Mouse (Mus musculus) embryonic stem cell, embryonic (primary cell): ENCODE results near the gene Dctn1.

ENCODE experiments used
- CTCF ChIA-PET, 4 experiments: fragments of 300-600 bp in 2 of 4; fragments of 350-600 bp in 2 of 4; sonication (Branson Sonifier 250); formaldehyde crosslinking; loops; one replicate each; lab custom pipeline; 2022; ENCODE audit warnings: inconsistent platforms in 2 of 4; lab: Charles Lee
- POLR2A ChIA-PET, 4 experiments: fragments of 300-600 bp in 2 of 4; fragments of 350-600 bp in 2 of 4; sonication (Branson Sonifier 250); formaldehyde crosslinking; loops; one replicate each; lab custom pipeline; 2022; ENCODE audit warnings: antibody characterized with exemption in 4 of 4, inconsistent platforms in 1 of 4; lab: Charles Lee

Dctn1 gene

DNA sequence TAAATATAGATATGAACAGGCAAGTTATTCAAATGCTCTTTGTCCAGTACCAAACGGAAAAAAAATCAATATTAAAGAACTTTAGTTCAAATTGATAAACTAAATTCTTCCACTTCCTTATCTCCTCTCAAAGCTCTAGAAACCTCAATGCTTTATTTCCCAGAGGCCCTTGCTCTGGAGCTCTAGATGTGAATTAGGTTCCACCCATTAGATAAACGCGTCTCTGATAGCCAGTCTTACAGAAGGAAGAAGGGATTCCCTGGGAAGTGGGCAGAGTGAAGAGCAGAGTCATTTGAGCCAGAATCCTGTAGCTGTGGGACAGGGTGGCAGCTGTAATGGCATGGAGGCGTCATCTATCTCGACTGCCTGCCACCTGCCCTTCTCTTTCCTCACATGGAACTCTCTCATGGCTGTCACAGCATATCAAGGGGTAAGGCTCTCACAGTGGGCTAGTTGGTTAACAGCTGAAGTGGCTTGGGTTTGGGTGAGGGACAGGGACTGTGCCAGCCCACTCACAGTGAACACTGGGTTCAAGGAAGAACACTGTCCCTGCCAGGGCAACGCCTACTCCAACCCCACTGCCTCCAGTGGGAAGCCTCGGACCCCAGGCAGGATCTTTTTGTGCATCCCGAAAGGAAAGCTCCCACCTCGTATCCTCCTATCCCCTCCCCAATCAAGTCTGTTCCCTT is 41.8 kb downstream of the Dctn1 start:
- CTCF ChIA-PET, result interaction anchor here in 1 of 4 experiments (1.3 kb wide), 1 partner anchor 69 kb away, joined by 3 read pairs; no protein-coding TSS in a partner anchor
- POLR2A ChIA-PET, result interaction anchor here in 2 of 4 experiments (0.6 to 1.6 kb wide), 3 partner anchors 15 to 61 kb away, joined by 3 to 4 read pairs (median 3); no protein-coding TSS in a partner anchor

DNA sequence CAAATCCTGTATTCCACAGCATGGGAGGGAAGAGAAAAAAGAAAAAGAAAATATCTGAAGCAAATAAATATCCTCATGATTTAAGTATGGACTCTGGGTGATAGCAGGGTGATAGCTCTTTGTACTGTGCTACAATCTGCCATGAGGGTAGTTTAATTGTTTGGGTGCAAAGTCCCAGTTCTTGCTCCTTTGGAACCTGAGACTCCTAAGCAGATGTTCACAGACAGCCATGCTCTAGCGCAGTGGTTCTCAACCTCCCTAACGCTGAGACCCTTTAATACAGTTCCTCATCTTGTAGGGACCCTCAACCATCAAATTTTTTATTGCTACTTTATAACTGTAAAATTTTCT is 42.3 kb downstream of the Dctn1 start:
- POLR2A ChIA-PET, result interaction anchor here in 2 of 4 experiments (0.6 to 1.6 kb wide), 3 partner anchors 16 to 60 kb away, joined by 3 to 4 read pairs (median 3); no protein-coding TSS in a partner anchor
- CTCF ChIA-PET, result no interaction called here

DNA sequence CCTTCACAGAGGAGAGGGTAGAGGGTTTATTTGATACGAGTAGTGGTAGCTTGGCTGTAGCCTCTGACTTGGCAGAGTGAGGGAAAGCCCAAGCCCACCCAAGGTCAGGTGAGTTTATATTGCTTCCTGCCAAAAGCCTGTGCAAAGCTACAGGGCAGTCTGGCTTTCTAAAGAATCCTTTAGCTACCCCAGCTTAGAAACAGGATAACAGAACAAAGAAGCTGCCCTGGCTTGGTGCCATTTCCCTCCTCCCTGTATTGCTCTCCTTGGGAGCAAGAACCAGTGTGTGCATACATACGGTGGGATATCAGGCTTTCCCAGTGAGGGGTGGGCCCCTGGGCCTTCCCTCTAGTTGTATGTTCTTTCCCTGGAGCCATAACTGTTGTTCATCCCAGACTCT is 44.8 kb downstream of the Dctn1 start:
- ChIA-PET POLR2A (interaction anchor here in 1 of 4 experiments (1.2 kb wide), 1 partner anchor 55 kb away, joined by 3 read pairs; no protein-coding TSS in a partner anchor), CTCF (no interaction called here)

DNA sequence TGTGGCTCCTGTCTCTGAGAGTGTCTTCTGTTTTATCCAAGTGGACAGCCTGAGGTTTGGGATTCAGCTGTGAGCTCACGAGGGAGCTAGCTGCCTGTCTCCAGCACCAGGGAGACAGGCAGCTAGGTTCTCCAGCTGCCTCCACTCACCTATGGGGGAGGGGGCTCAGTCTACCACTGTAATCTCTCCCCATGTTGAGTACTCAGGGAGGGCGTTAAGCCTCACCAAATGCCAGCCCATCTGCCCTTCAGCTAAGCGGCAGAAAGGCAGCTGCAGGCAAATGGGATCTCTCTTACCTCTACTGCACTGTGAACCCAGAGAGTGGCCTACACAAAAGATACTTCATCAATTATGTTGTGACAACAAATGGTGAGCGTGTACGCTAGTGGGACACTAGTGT is 45.8 kb downstream of the Dctn1 start:
- POLR2A ChIA-PET, result interaction anchor here in 1 of 4 experiments (0.7 to 1.5 kb wide), 3 partner anchors 9 to 35 kb away, joined by 3 to 4 read pairs (median 3); partner anchors contain the start of gene Slc4a5
- CTCF ChIA-PET, result interaction anchor here in 2 of 4 experiments (2.1 to 4.5 kb wide), 2 partner anchors 53 to 54 kb away, joined by 7 to 74 read pairs; no protein-coding TSS in a partner anchor

DNA sequence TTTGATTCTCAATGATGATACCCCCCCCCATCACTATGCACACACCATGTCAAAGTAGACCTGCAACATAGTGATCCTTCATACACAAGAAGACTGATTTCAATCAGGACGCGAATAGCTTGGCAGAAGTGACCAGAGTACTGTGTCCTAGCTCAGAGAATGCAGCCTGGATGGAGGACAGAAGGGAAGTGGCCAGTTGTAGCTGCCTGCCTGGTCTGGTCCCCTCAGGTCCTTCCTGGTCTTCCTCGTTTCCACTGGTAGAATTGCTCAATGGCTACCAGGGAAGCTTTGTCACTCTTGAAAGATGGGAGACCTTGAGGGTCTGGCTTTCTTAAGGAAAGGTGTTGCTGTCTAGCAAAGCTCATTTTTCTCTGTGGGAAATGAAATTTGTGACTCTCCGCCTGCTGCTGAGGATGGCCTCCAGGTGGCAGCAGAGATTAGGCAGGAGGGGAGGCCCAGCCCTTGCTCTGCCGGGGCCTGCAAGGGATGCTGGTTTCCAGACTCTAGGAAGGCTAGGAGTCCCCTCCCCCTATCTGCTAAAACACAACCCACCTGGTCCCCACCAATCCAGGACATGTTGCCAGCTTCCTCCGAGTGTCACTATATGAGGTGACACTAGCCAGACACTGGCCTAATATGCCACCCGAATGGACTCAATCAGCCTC is 49.4 kb downstream of the Dctn1 start:
- CTCF ChIA-PET, result interaction anchor here (0.5 to 4.5 kb wide), 104 partner anchors 9 to 736 kb away, joined by 3 to 74 read pairs (median 4); partner anchors contain the start of genes 1700003E16Rik (in 1 of the 4), Ccdc142 (in 1 of the 4), Dctn1 (in 1 of the 4) and Dok1 (in 1 of the 4)
- POLR2A ChIA-PET, result interaction anchor here in 3 of 4 experiments (0.6 to 1.3 kb wide), 14 partner anchors 12 to 111 kb away, joined by 3 to 4 read pairs (median 3); partner anchors contain the start of genes Mob1a (in 1 of the 3) and Mthfd2 (in 1 of the 3)

DNA sequence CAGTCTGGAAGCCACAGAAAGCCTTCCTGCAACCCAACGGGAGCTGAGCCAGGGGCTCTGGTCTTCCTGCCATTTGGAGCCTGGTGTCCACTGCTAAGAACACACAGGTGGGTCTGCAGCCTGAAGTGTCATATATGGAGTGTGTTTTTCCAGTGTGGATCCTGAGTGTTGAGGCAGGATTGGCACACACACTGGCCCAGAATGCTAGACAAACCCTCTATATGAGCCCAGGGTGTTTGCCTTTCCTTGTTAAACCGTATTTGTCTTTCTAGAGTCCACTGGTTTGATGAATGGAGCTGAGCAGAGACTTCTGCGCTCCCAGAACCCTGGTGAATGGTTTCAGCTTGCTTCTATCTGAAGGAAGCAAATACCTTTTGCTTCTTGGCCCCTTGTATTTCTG is 54.1 kb downstream of the Dctn1 start, which contains the start of gene Slc4a5:
Gene Slc4a5, plus strand, starts transcription at position 15 of the 400 bp plus-strand sequence.
- POLR2A ChIA-PET, result interaction anchor here in 2 of 4 experiments (0.6 to 1.2 kb wide), 3 partner anchors 8 to 442 kb away, joined by 3 read pairs; no protein-coding TSS in a partner anchor
- CTCF ChIA-PET, result interaction anchor here in 1 of 4 experiments (0.6 kb wide), 1 partner anchor 60 kb away, joined by 3 read pairs; no protein-coding TSS in a partner anchor

DNA sequence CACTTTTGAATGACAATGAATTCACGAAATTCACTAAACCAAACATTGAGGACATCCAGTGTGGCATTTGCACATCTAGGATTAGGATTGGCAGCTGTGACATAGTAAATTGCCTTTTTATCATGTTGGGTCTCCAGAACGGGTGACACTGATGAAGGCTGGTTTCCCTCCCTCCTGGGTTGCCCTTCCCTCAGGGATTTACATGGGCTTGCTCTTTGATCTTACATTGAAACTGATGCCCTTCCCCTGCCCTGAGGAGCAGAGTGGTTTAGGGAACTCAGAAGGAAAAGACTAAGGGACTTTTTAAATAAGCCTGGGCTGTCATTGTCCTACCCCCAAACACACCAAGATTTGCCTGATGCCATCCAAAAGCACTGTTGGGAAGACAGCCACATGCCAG is 65.8 kb downstream of the Dctn1 start:
- ChIA-PET CTCF (interaction anchor here in 2 of 4 experiments (1.1 to 2.1 kb wide), 4 partner anchors 16 to 69 kb away, joined by 3 to 5 read pairs (median 4); no protein-coding TSS in a partner anchor), POLR2A (interaction anchor here in 1 of 4 experiments (1.0 to 1.3 kb wide), 4 partner anchors 16 to 110 kb away, joined by 3 to 5 read pairs (median 4); partner anchors contain the start of gene Wbp1)

DNA sequence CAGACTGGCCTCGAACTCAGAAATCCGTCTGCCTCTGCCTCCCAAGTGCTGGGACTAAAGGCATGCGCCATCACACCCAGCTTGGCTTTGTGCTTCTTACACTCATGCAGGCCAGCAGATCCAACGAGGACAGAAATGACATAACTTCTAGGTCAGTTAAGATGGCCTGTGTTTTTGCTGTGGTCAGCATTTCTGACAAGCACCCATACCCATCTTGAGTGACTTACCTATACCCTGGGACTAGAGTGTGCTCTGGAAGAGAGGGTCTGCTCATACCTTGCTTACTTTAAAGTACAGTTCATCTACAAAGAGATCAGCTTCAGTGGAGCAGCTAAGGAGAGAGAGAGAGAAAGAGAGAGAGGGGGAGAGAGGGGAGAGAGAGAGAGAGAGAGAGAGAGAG is 67.6 kb downstream of the Dctn1 start:
- ChIA-PET POLR2A (interaction anchor here in 3 of 4 experiments (0.6 to 1.7 kb wide), 4 partner anchors 11 to 155 kb away, joined by 3 to 9 read pairs (median 4); partner anchors contain the start of gene Pcgf1 (in 1 of the 3)), CTCF (interaction anchor here in 2 of 4 experiments (0.6 to 1.9 kb wide), 5 partner anchors 10 to 68 kb away, joined by 3 to 10 read pairs (median 4); partner anchors contain the start of gene Dctn1 (in 1 of the 2))

DNA sequence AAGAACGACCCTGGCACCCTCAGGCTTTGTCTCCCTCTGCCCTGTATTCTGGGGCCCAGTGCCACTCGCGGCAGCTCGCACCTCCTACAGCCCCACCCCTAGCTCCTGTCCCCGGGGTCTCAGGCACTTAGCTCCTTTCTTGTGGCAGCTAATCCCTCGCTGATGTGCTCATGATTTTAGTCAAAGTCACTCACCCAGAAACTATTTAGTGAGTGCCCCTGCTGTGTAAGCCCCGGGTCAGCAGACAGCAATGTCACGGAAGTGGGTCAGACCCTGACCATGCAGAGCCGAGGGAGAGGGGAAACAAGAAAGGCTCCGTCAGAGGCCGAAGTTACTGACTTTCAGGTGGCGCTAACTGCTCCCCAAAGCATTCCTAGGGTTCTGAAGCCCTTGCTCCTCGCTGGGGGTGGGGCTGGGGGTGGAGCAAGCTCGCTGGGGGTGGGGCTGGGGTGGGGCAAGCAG is 68.6 kb downstream of the Dctn1 start:
- CTCF ChIA-PET, result interaction anchor here in 2 of 4 experiments (0.6 to 1.9 kb wide), 5 partner anchors 19 to 69 kb away, joined by 3 to 10 read pairs (median 4); partner anchors contain the start of gene Dctn1 (in 1 of the 2)

DNA sequence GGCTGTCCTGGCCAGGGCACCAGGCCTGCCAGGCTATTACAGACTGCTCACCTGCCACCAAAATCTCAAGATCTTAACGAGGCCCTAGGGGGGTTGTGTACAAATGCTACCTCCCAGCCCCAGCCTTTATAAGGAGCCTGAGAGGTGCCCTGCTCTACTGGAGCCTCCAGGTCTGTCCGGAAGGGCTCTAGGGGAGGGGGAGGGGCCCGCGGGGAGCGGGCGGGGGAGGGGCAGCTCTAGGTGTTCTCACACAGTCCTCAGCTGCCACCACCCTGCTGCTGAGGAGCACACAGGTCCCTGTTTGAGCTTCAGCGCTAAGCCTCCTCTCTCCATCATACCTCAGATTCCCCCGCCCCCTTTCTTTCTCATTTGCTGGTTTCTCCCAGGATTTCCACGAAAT is 71.4 kb downstream of the Dctn1 start:
- CTCF ChIA-PET, result interaction anchor here in 1 of 4 experiments (1.5 kb wide), 1 partner anchor 42 kb away, joined by 3 read pairs; no protein-coding TSS in a partner anchor

More for the DNA sequence above, 68.6 kb downstream of the Dctn1 start:
- POLR2A ChIA-PET, result interaction anchor here in 1 of 4 experiments (0.7 to 1.1 kb wide), 5 partner anchors 31 to 113 kb away, joined by 3 to 4 read pairs (median 3); partner anchors contain the start of gene Wbp1

DNA sequence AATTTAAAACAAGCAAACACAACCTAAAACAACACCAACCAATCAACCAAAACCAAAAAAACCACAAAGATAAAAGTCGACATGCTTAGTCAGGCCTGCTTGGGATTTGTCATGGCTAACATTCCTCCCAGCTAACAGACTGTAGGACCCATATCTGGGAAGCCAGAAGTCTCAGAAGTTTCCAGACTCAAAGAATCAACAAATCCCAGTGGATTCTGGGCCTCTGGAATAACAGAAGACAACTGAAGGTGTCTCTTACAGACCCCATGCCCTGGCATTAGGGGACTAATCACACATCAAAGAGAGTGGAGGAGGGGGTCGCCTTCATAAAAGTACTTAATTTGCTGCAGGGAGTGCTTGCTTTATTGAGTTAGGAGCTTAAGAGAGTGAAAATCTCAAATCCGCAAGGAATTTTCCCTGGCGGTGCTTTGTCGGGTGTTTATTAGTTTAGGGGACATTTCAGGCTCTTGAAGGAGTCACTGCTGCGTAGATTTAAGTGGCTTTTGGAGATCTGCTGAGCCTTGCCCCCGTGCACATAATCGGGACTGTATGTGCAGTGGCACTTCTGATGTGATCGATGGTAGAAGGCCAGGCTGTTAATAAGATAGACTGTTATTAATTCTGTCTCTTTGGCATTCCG is 78.8 kb downstream of the Dctn1 start:
- ChIA-PET POLR2A (interaction anchor here in 1 of 4 experiments (0.5 to 1.1 kb wide), 3 partner anchors 9 to 73 kb away, joined by 3 read pairs; no protein-coding TSS in a partner anchor), CTCF (no interaction called here)

More for the DNA sequence above, 71.4 kb downstream of the Dctn1 start:
- POLR2A ChIA-PET, result interaction anchor here in 2 of 4 experiments (0.5 to 1.3 kb wide), 4 partner anchors 22 to 480 kb away, joined by 3 to 4 read pairs (median 3); no protein-coding TSS in a partner anchor

DNA sequence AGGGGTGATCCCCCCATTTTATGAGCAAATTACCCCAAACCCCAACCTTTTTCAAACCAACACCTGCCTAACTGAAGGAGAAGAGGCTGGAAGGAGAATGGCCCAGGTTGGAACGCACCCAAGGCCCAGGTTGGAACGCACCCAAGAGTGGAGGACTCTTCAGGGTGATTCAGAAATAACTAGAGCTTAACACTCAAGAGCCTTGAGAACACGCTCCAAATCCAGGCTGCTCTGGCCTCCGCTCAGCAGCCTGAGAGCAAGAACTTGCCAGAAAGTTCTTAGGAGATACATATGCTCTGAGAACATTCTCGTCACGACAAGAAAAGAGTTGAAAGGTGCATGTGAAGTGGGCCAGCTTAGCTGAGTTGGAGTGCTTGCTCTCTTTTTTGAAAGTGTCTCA is 79.4 kb downstream of the Dctn1 start:
- ChIA-PET CTCF (no interaction called here), POLR2A (interaction anchor here in 1 of 4 experiments (0.5 to 1.1 kb wide), 3 partner anchors 10 to 72 kb away, joined by 3 read pairs; no protein-coding TSS in a partner anchor)

DNA sequence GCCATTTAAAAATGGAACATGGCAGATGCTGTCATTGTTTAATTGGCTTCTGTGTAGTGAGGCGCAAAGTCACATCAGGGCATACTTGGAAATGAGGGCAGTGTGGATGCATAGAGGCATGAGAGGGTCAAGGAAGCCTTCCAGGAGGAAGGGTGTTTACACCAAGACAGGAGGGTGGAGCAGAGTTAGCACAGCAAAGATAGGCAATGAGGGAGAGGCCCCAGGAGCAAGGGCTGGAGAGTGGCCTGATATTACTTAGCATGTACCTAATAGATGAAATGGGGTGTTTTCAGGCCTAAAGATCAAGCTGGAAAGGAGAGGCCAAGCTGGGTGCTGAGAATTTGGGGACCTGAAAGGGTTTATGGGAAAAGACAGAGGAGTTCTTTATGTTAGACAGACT is 80.3 kb downstream of the Dctn1 start:
- CTCF ChIA-PET, result interaction anchor here in 2 of 4 experiments (1.2 kb wide), 2 partner anchors 19 to 20 kb away, joined by 4 read pairs; no protein-coding TSS in a partner anchor
- POLR2A ChIA-PET, result interaction anchor here in 1 of 4 experiments (0.6 to 1.6 kb wide), 3 partner anchors 14 to 110 kb away, joined by 3 to 6 read pairs (median 5); no protein-coding TSS in a partner anchor

DNA sequence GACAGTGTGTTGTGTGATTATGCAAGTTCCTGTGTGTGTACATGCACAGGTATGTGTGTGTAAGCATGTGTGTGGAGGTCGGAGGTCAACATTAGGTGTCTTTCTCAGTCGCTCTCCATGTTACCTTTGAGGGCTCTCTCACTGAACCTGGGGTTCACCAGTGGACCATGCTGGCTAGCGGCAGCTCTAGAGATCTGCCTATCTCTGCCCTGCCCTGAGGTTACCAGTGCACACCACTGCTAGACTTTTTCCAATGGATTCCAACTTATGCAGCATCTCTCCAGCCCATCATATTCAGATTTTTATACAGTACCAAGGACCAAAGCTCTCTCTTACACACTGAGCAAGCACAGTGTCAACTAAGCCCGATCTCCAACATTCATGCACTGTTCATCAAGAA is 81.0 kb downstream of the Dctn1 start:
- ChIA-PET POLR2A (interaction anchor here in 1 of 4 experiments (0.5 to 1.6 kb wide), 2 partner anchors 17 to 35 kb away, joined by 3 to 5 read pairs; no protein-coding TSS in a partner anchor), CTCF (interaction anchor here in 2 of 4 experiments (1.2 kb wide), 2 partner anchors 18 to 20 kb away, joined by 4 read pairs; no protein-coding TSS in a partner anchor)

DNA sequence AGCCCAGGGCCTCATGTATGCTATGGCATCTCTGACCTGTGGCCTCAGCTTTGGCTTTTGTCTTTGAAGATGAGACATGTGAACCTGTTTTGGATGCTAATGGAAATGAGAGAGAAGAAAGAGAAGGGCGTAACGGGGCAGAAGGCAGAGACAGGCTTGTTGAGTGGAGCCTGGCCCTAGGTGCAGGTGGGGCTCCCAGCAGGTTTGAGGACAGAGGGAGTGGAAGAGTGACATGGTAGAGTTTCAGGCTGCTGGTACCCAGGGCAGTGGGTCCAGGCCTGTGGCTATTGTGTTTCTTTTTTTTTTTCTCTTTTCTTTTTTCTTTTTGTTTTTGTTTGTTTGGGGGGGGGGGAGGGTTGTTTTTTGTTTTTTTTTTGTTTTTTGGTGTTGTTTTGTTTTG is 81.4 kb downstream of the Dctn1 start:
- CTCF ChIA-PET, result interaction anchor here in 2 of 4 experiments (1.2 kb wide), 2 partner anchors 18 to 19 kb away, joined by 4 read pairs; no protein-coding TSS in a partner anchor
- POLR2A ChIA-PET, result interaction anchor here in 1 of 4 experiments (1.6 kb wide), 1 partner anchor 17 kb away, joined by 5 read pairs; no protein-coding TSS in a partner anchor
